Mouse (Mus musculus): ENCODE results near the gene Btbd8. TPM values are rescaled to one million over a fixed set of nuclear protein-coding genes. Genes with fewer than 3 reads are reported as not detected.

Btbd8 gene
- polyA plus RNA-seq, 1 experiment from 2014 or later, result 4.7 TPM

- no peak overlapping the region for H3K4me3 ChIP-seq (replicated peaks)
- no peak overlapping the region for H3K27ac ChIP-seq
- no peaks in the 10 kb centered on the region for H3K27me3 ChIP-seq (replicated peaks)
- no peak overlapping the region for H3K4me2 ChIP-seq
- no peaks in the 10 kb centered on the region for H3K36me3 ChIP-seq
- no peaks in the 10 kb centered on the region for H3K9me3 ChIP-seq
- ATAC-seq (ENCODE audit: insufficient read depth, low FRiP score, low read depth), result no peak
- 87% methylated on average over 3 of the region's 3 CpGs for WGBS
- H3K9ac ChIP-seq, result no peak overlapping the region
- H3K4me1 ChIP-seq, result no peaks in the 10 kb centered on the region
Observed at GRCm38 (mm10) chr5:107528856-107529255, 91.1 kb downstream of the Btbd8 start.

- no peaks in the 10 kb centered on the region for H3K9me3 ChIP-seq
- H3K9ac ChIP-seq, result no peak overlapping the region
- H3K4me1 ChIP-seq, result no peaks in the 10 kb centered on the region
- no peak overlapping the region for H3K4me3 ChIP-seq (replicated peaks)
- no peak overlapping the region for H3K27ac ChIP-seq
- no peaks in the 10 kb centered on the region for H3K36me3 ChIP-seq
- no peak overlapping the region for H3K4me2 ChIP-seq
- ATAC-seq (ENCODE audit: insufficient read depth, low FRiP score, low read depth), result no peak
- H3K27me3 ChIP-seq (replicated peaks), result no peaks in the 10 kb centered on the region
- 67% methylated on average over 2 of the region's 2 CpGs for WGBS
Observed at GRCm38 (mm10) chr5:107533590-107533989, 95.8 kb downstream of the Btbd8 start.

- WGBS, result 71% methylated on average over 15 of the region's 15 CpGs
- H3K4me1 ChIP-seq, result no peaks in the 10 kb centered on the region
- no peaks in the 10 kb centered on the region for H3K27me3 ChIP-seq (replicated peaks)
- H3K4me3 ChIP-seq (replicated peaks), result no peak within 1 kb of the TSS
- ATAC-seq (ENCODE audit: insufficient read depth, low FRiP score, low read depth), result no peak
- H3K36me3 ChIP-seq, result no peaks in the 10 kb centered on the region
- no peak within 1 kb of the TSS for H3K4me2 ChIP-seq
- no peak within 1 kb of the TSS for H3K27ac ChIP-seq
- no peaks in the 10 kb centered on the region for H3K9me3 ChIP-seq
- no peak within 1 kb of the TSS for H3K9ac ChIP-seq
Observed at GRCm38 (mm10) chr5:107534581-107534980, 96.8 kb downstream of the Btbd8 start, which contains the start of gene 1700028K03Rik. Gene 1700028K03Rik (plus strand): TSS chr5:107534709.

- Histone ChIP-seq H3K27ac (no peak overlapping the region), H3K9ac (no peak overlapping the region), H3K4me1 (no peaks in the 10 kb centered on the region), H3K36me3 (no peaks in the 10 kb centered on the region), H3K4me2 (no peak overlapping the region), H3K4me3 (replicated peaks) (no peak overlapping the region), H3K9me3 (no peaks in the 10 kb centered on the region), H3K27me3 (replicated peaks) (no peaks in the 10 kb centered on the region)
- 42% methylated on average over 7 of the region's 7 CpGs for WGBS
- no peak for ATAC-seq (ENCODE audit: insufficient read depth, low FRiP score, low read depth)
Observed at GRCm38 (mm10) chr5:107541696-107542095, 103.9 kb downstream of the Btbd8 start.

GRCm38 (mm10) chr5:107545927-107546326 lies 108.1 kb downstream of the Btbd8 start:
- H3K27ac ChIP-seq, result no peak overlapping the region
- no peaks in the 10 kb centered on the region for H3K4me1 ChIP-seq
- H3K9ac ChIP-seq, result no peak overlapping the region
- H3K36me3 ChIP-seq, result 0 out of 2 replicates have a peak, but pooled peaks cover 5% of the 10 kb centered on the region
- H3K4me3 ChIP-seq (replicated peaks), result no peak overlapping the region
- WGBS, result 71% methylated on average over 4 of the region's 4 CpGs
- no peaks in the 10 kb centered on the region for H3K27me3 ChIP-seq (replicated peaks)
- no peak for ATAC-seq (ENCODE audit: insufficient read depth, low FRiP score, low read depth)
- no peaks in the 10 kb centered on the region for H3K9me3 ChIP-seq
- H3K4me2 ChIP-seq, result no peak overlapping the region

GRCm38 (mm10) chr5:107547955-107548354 lies 110.2 kb downstream of the Btbd8 start:
- H3K27me3 ChIP-seq (replicated peaks), result no peaks in the 10 kb centered on the region
- H3K4me1 ChIP-seq, result no peaks in the 10 kb centered on the region
- H3K9me3 ChIP-seq, result no peaks in the 10 kb centered on the region
- H3K4me2 ChIP-seq, result no peak overlapping the region
- H3K27ac ChIP-seq, result no peak overlapping the region
- ATAC-seq (ENCODE audit: insufficient read depth, low FRiP score, low read depth), result peak; percentile 87; the same call in 1 of the 2 replicates
- H3K36me3 ChIP-seq, result 0 out of 2 replicates have a peak, but pooled peaks cover 5% of the 10 kb centered on the region
- H3K4me3 ChIP-seq (replicated peaks), result no peak overlapping the region
- no peak overlapping the region for H3K9ac ChIP-seq
- WGBS, result 76% methylated on average over 3 of the region's 3 CpGs

- H3K27me3 ChIP-seq (replicated peaks), result no peaks in the 10 kb centered on the region
- WGBS, result 78% methylated on average over 3 of the region's 3 CpGs
- H3K4me1 ChIP-seq, result no peaks in the 10 kb centered on the region
- 0 out of 2 replicates have a peak, but pooled peaks cover 5% of the 10 kb centered on the region for H3K36me3 ChIP-seq
- no peak overlapping the region for H3K4me2 ChIP-seq
- no peak overlapping the region for H3K9ac ChIP-seq
- no peak overlapping the region for H3K27ac ChIP-seq
- no peak for ATAC-seq (ENCODE audit: insufficient read depth, low FRiP score, low read depth)
- no peak overlapping the region for H3K4me3 ChIP-seq (replicated peaks)
- no peaks in the 10 kb centered on the region for H3K9me3 ChIP-seq
Observed at GRCm38 (mm10) chr5:107548444-107548843, 110.6 kb downstream of the Btbd8 start.

- 56% methylated on average over 5 of the region's 5 CpGs for WGBS
Observed at GRCm38 (mm10) chr5:107554336-107554735, 116.5 kb downstream of the Btbd8 start.

GRCm38 (mm10) chr5:107556969-107557368 lies 119.2 kb downstream of the Btbd8 start:
- WGBS, result 40% methylated on average over 3 of the region's 3 CpGs
- Histone ChIP-seq H3K4me3 (replicated peaks) (no peak overlapping the region), H3K4me1 (no peaks in the 10 kb centered on the region), H3K4me2 (no peak overlapping the region), H3K27ac (no peak overlapping the region), H3K27me3 (replicated peaks) (no peaks in the 10 kb centered on the region), H3K9me3 (no peaks in the 10 kb centered on the region), H3K9ac (no peak overlapping the region), H3K36me3 (0 out of 2 replicates have a peak, but pooled peaks cover 13% of the 10 kb centered on the region)
- ATAC-seq (ENCODE audit: insufficient read depth, low FRiP score, low read depth), result no peak

More at GRCm38 (mm10) chr5:107554336-107554735, 116.5 kb downstream of the Btbd8 start:
- Histone ChIP-seq H3K4me1 (no peaks in the 10 kb centered on the region), H3K9me3 (no peaks in the 10 kb centered on the region), H3K36me3 (0 out of 2 replicates have a peak, but pooled peaks cover 9% of the 10 kb centered on the region), H3K9ac (no peak overlapping the region), H3K27ac (no peak overlapping the region), H3K4me2 (no peak overlapping the region), H3K27me3 (replicated peaks) (no peaks in the 10 kb centered on the region), H3K4me3 (replicated peaks) (no peak overlapping the region)
- ATAC-seq (ENCODE audit: insufficient read depth, low FRiP score, low read depth), result no peak

Other genes with a start within 250 kb of the Btbd8 start
- gene Tgfbr3, start 148.4 kb upstream of the Btbd8 start, polyA plus RNA-seq (2015; fragmentation: Nextera tagmentation; extraction: Ambion mirVana), result 20.3 and 24.2 TPM in 2 replicates
- 1.6 and 1.7 TPM in 2 replicates for gene Brdt, start 106.8 kb upstream of the Btbd8 start, polyA plus RNA-seq (2015; fragmentation: Nextera tagmentation; extraction: Ambion mirVana)
- 1.0 and 1.6 TPM in 2 replicates for gene Ephx4, start 35.3 kb upstream of the Btbd8 start, polyA plus RNA-seq (2015; fragmentation: Nextera tagmentation; extraction: Ambion mirVana)
- not detected in 2 replicates for gene Lpcat2b, start 6.4 kb upstream of the Btbd8 start, polyA plus RNA-seq (2015; fragmentation: Nextera tagmentation; extraction: Ambion mirVana)
- 0.32 and 0.57 TPM in 2 replicates for gene Gm42669, start 69.6 kb downstream of the Btbd8 start, polyA plus RNA-seq (2015; fragmentation: Nextera tagmentation; extraction: Ambion mirVana)
- gene 1700028K03Rik, start 96.7 kb downstream of the Btbd8 start, polyA plus RNA-seq (2015; fragmentation: Nextera tagmentation; extraction: Ambion mirVana), result 0.05 and 0.12 TPM in 2 replicates
- gene Rpap2, start 159.4 kb downstream of the Btbd8 start, polyA plus RNA-seq (2015; fragmentation: Nextera tagmentation; extraction: Ambion mirVana), result 16.3 and 17.5 TPM in 2 replicates
- 26.1 and 27.5 TPM in 2 replicates for gene Glmn, start 159.9 kb downstream of the Btbd8 start, polyA plus RNA-seq (2015; fragmentation: Nextera tagmentation; extraction: Ambion mirVana)